Mouse (Mus musculus): Measurements from ENCODE around the gene Lims1.

DNA sequence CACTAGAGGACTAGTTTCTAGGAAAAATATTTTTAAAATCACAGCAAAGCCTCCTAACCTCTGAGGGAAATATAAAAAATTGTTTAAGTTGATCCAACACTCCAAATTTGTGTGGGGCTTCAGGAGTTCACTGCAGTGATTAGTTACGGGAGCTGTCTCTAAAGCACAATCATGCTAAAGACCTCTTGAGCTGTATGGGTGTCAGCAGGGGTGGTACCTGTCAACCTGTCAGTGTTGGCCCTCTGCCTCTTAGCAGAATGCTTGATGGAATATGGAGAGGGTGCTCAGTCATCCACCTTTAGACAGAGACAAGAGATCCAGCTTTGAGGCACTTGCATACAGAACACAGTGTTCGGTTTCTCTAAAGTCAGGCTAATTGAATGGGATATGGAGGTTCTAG, 60.5 kb downstream of the Lims1 start:
- TF ChIP-seq GATA1 (IDR thresholded peaks at IDR 0.05; ENCODE audit: low read length), result no peak
- no peak for TF ChIP-seq TAL1 (IDR thresholded peaks at IDR 0.05; ENCODE audit: low read length)
